Mouse (Mus musculus) stomach, embryonic 14.5 days (tissue): Measurements from ENCODE around the gene Rhoa. TPM values are rescaled to one million over a fixed set of nuclear protein-coding genes. Genes with fewer than 3 reads are reported as not detected.
A peak's percentile ranks its signal among the peaks of the same experiment; 100 is the strongest.
"Not testable (repeated sequence)": the region's sequence is repeated elsewhere in the genome, so short reads cannot be mapped to it uniquely, and the experiment has no call there.

Experiments
- ATAC-seq: fragments of 200-750 bp; cut with Nextera tagmentation; 2 replicates; pipeline ENCODE4 v1.8.0; 2017; ENCODE audit warnings: low read depth, moderate TSS enrichment; ENCODE audit not compliant: insufficient number of reproducible peaks, insufficient read depth, low FRiP score
- H3K27ac ChIP-seq: fragments of 300-500 bp; sonication (generic); 2 replicates; pipeline ENCODE4 v1.5.1; 2014; ENCODE audit warnings: mild to moderate bottlenecking, low read length, moderate library complexity, mixed read lengths
- H3K27me3 ChIP-seq: fragments of 300-500 bp; sonication (generic); 2 replicates; pipeline ENCODE4 v1.6.1; 2014; ENCODE audit warnings: low read length, control low read depth, mixed read lengths; ENCODE audit not compliant: control insufficient read depth, insufficient read depth
- H3K36me3 ChIP-seq: fragments of 300-500 bp; sonication (generic); 2 replicates; pipeline ENCODE4 v1.6.1; 2014; ENCODE audit warnings: mild to moderate bottlenecking, control low read depth, low read length, moderate library complexity, mixed read lengths; ENCODE audit not compliant: control insufficient read depth, insufficient read depth
- H3K4me1 ChIP-seq: fragments of 300-500 bp; sonication (generic); 2 replicates; pipeline ENCODE4 v1.6.1; 2014; ENCODE audit warnings: low read length, control low read depth, mixed read lengths; ENCODE audit not compliant: control insufficient read depth, insufficient read depth
- H3K4me2 ChIP-seq: fragments of 300-500 bp; sonication (generic); replicated peaks from 2 replicates; pipeline ENCODE4 v1.6.1; 2014; ENCODE audit warnings: low read depth, low read length, control low read depth
- H3K4me3 ChIP-seq: fragments of 300-500 bp; sonication (generic); 2 replicates; pipeline ENCODE4 v1.5.1; 2014; ENCODE audit warnings: low read depth, low read length, control low read depth
- H3K9ac ChIP-seq: fragments of 300-500 bp; sonication (generic); replicated peaks from 2 replicates; pipeline ENCODE4 v1.6.1; 2014; ENCODE audit warnings: low read depth, mild to moderate bottlenecking, control low read depth, low read length, moderate library complexity, mixed read lengths
- H3K9me3 ChIP-seq: fragments of 300-500 bp; sonication (generic); 2 replicates; pipeline ENCODE4 v1.6.1; 2016; ENCODE audit warnings: low read depth, low read length, control low read depth; ENCODE audit not compliant: control insufficient read depth
- WGBS: fragments of 180-500 bp; shearing (Covaris S2); extraction: QIAGEN DNeasy Blood & Tissue Kit; methylation state at CpG from one replicate; pipeline ENCODE4 v1.1.7; 2014; 5-methylcytosine and 5-hydroxymethylcytosine counted together
- polyA plus RNA-seq: library from polyadenylated mRNA; unstranded; fragments of >200 nt; fragmentation: Nextera tagmentation; extraction: Ambion mirVana; gene quantifications from 2 replicates; pipeline ENCODE4 v1.2.1, GENCODE M21; 2014

Rhoa gene
- polyA plus RNA-seq, 1 experiment from 2014 or later = 308 TPM

- H3K27ac ChIP-seq = no peak overlapping the region
- ATAC-seq = no peak
- no peaks in the 10 kb centered on the region for H3K36me3 ChIP-seq
- H3K4me1 ChIP-seq = no peaks in the 10 kb centered on the region
- no peaks in the 10 kb centered on the region for H3K27me3 ChIP-seq
- 66% methylated on average over 10 of the region's 10 CpGs for WGBS
- no peak overlapping the region for H3K4me2 ChIP-seq
- H3K9ac ChIP-seq = no peak overlapping the region
- H3K4me3 ChIP-seq = no peak overlapping the region
- no peaks in the 10 kb centered on the region for H3K9me3 ChIP-seq
Observed at GRCm38 (mm10) chr9:108278697-108279450, 27.1 kb upstream of the Rhoa start.

GRCm38 (mm10) chr9:108280071-108280828 lies 25.7 kb upstream of the Rhoa start:
- Histone ChIP-seq H3K9ac (no peak overlapping the region), H3K27me3 (no peaks in the 10 kb centered on the region), H3K27ac (peak overlapping the region; percentile 36; the same call in 1 of the 2 replicates), H3K4me1 (no peaks in the 10 kb centered on the region), H3K4me2 (no peak overlapping the region), H3K9me3 (no peaks in the 10 kb centered on the region), H3K4me3 (no peak overlapping the region), H3K36me3 (no peaks in the 10 kb centered on the region)
- peak; percentile 56; the same call in 1 of the 2 replicates for ATAC-seq
- 32% methylated on average over 8 of the region's 8 CpGs for WGBS

- Histone ChIP-seq H3K36me3 (no peaks in the 10 kb centered on the region), H3K4me3 (no peak overlapping the region), H3K27ac (no peak overlapping the region), H3K4me2 (no peak overlapping the region), H3K9me3 (no peaks in the 10 kb centered on the region), H3K9ac (no peak overlapping the region), H3K4me1 (no peaks in the 10 kb centered on the region), H3K27me3 (no peaks in the 10 kb centered on the region)
- WGBS = 8% methylated on average over 6 of the region's 6 CpGs
- ATAC-seq = peak; percentile 63; the same call in 1 of the 2 replicates
Observed at GRCm38 (mm10) chr9:108284410-108284809, 21.5 kb upstream of the Rhoa start.

- H3K9me3 ChIP-seq, ATAC-seq, H3K36me3 ChIP-seq, H3K27ac ChIP-seq, H3K9ac ChIP-seq, H3K4me2 ChIP-seq, H3K27me3 ChIP-seq, H3K4me3 ChIP-seq, H3K4me1 ChIP-seq: not testable (repeated sequence)
- 92% methylated on average over 4 of the region's 6 CpGs for WGBS
Observed at GRCm38 (mm10) chr9:108287526-108288238, 18.2 kb upstream of the Rhoa start.

- no peaks in the 10 kb centered on the region for H3K36me3 ChIP-seq
- no peak overlapping the region for H3K4me3 ChIP-seq
- H3K9ac ChIP-seq = no peak overlapping the region
- no peaks in the 10 kb centered on the region for H3K9me3 ChIP-seq
- no peaks in the 10 kb centered on the region; the same call in 1 of the 2 replicates for H3K4me1 ChIP-seq
- ATAC-seq = no peak
- no peaks in the 10 kb centered on the region for H3K27me3 ChIP-seq
- H3K4me2 ChIP-seq = peak overlapping the region; percentile 33; the same call in 1 of the 2 replicates
- no peak overlapping the region for H3K27ac ChIP-seq
- 62% methylated on average over 2 of the region's 2 CpGs for WGBS
Observed at GRCm38 (mm10) chr9:108289347-108289746, 16.6 kb upstream of the Rhoa start.

- H3K9me3 ChIP-seq = no peaks in the 10 kb centered on the region
- no peaks in the 10 kb centered on the region for H3K27me3 ChIP-seq
- no peaks in the 10 kb centered on the region; the same call in 1 of the 2 replicates for H3K36me3 ChIP-seq
- peak within 1 kb of the TSS; percentile 18; the same call in 1 of the 2 replicates for H3K27ac ChIP-seq
- peak; percentile 98 for ATAC-seq
- H3K4me3 ChIP-seq = peak within 1 kb of the TSS; percentile 40
- peak within 1 kb of the TSS; percentile 44 for H3K4me2 ChIP-seq
- WGBS = 1% methylated on average over 32 of the region's 32 CpGs
- H3K9ac ChIP-seq = no peak within 1 kb of the TSS; the same call in 1 of the 2 replicates
- no peaks in the 10 kb centered on the region; the same call in 1 of the 2 replicates for H3K4me1 ChIP-seq
Observed at GRCm38 (mm10) chr9:108290016-108290750, 15.7 kb upstream of the Rhoa start, which contains the start of gene Nicn1. Gene Nicn1 (plus strand): TSS chr9:108290429.

GRCm38 (mm10) chr9:108290773-108291172 lies 15.2 kb upstream of the Rhoa start:
- 49% methylated on average over 6 of the region's 6 CpGs for WGBS
- no peaks in the 10 kb centered on the region; the same call in 1 of the 2 replicates for H3K36me3 ChIP-seq
- H3K4me1 ChIP-seq = no peaks in the 10 kb centered on the region; the same call in 1 of the 2 replicates
- H3K27me3 ChIP-seq = no peaks in the 10 kb centered on the region
- ATAC-seq = no peak
- H3K27ac ChIP-seq = peak overlapping the region; percentile 18; the same call in 1 of the 2 replicates
- no peaks in the 10 kb centered on the region for H3K9me3 ChIP-seq
- peak overlapping the region; percentile 44 for H3K4me2 ChIP-seq
- peak overlapping the region; percentile 40 for H3K4me3 ChIP-seq
- H3K9ac ChIP-seq = no peak overlapping the region
